Mouse (Mus musculus): ENCODE measurements around the gene Mrpl48.
A peak's percentile ranks its signal among the peaks of the same experiment; 100 is the strongest.

Gene Mrpl48

DNA sequence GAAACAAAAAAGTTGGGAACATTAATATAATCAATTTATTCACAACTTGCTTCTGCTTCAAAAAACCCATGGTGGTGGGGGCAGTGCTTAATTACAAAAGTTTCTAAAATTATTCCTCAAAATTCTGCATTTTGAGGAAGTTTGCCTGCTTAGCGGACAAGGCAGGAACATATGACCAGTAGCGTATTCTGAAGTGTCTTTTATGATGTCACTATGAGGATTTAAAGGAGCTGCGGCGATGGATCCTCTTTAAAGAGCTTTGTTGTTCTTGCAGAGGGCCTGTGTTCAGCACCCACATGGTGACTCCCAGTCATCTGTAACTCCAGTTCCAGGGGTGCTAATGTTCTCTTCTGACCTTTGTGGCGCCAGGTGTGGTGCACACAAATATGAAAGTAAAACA is 77.3 kb downstream of the Mrpl48 start:
- DNase-seq: no peak

GRCm38 (mm10) chr7:100524669-100525068 is 83.4 kb downstream of the Mrpl48 start:
- no peak for DNase-seq

DNA sequence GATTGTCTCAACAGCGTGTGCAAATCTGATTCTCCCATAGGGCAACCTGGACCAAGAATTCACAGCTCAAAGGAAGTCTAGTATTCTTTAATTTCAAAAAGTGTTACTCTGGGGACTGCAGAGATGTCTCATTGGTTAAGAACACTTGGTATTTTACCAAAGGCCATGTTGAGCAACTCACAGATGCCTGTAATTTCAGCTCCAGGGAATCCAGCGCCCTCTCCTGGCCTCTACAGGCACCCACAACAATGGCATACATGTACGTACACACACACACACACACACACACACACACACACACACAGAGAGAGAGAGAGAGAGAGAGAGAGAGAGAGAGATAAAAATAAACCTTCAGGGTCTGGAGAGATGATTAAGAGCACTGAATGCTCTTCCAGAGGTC is 85.9 kb downstream of the Mrpl48 start:
- DNase-seq: no peak

GRCm38 (mm10) chr7:100520663-100521285 is 87.3 kb downstream of the Mrpl48 start:
- peak; percentile 86 for DNase-seq

- DNase-seq: no peak
Observed at GRCm38 (mm10) chr7:100520204-100520603, 87.9 kb downstream of the Mrpl48 start.

GRCm38 (mm10) chr7:100514573-100514972 is 93.5 kb downstream of the Mrpl48 start, which contains the start of gene Dnajb13:
Gene Dnajb13, minus strand, starts transcription at chr7:100514960.
- peak; percentile 47 for DNase-seq

GRCm38 (mm10) chr7:100511602-100512001 is 96.5 kb downstream of the Mrpl48 start:
- DNase-seq: no peak

DNA sequence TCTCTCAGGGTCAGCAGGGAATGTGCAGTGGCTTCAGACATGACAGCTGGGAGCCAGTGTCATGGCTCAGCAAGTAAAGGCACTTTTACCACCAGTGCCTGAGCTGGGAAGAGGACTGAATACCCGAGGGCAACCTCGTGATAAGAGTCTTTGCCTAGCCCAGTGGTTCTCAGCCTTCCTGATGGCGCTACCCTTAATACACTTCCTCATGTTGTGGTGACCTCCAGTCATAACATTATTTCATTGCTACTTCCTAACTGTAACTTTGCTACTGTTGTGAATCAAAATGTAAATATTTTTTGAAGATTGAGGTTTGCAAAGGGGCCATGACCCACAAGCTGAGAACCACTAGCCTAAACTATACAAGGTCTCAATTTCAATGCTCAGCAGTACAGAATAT is 99.4 kb downstream of the Mrpl48 start:
- DNase-seq: no peak

GRCm38 (mm10) chr7:100506494-100506893 is 101.6 kb downstream of the Mrpl48 start:
- DNase-seq: no peak

DNA sequence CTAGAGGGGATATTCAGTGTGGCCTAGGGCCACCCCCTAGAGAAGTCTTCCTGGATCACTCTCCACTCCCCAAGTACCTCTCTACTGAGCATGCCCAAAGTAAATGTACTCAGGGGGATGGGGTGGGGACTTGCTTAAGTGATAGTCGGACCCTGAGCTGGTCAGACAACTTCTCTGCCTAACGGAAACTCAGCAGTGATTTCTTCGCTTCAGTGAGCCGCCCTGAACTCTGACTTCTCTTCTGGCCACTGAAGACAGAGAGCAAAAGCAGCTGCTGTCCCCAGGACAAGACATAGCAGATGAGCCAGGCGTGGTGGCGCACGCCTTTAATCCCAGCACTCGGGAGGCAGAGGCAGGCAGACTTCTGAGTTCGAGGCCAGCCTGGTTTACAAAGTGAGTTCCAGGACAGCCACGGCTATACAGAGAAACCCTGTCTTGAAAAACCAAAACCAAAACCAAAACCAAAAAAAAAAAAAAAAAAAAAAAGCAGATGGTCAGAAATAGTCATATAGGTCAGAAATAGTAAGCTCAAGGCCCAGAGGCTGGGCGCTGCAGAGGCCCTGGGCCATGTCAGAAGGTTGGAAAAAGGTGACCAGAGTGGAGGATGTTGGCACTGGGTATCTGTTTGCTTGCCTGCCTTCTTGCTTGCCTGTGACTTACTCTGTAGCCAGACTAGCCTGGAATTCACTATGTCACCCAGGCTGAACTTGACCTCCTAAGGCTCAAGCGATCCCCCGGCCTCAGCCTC is 103.2 kb downstream of the Mrpl48 start:
- DNase-seq: no peak

GRCm38 (mm10) chr7:100503076-100503475 is 105.0 kb downstream of the Mrpl48 start:
- no peak for DNase-seq

DNA sequence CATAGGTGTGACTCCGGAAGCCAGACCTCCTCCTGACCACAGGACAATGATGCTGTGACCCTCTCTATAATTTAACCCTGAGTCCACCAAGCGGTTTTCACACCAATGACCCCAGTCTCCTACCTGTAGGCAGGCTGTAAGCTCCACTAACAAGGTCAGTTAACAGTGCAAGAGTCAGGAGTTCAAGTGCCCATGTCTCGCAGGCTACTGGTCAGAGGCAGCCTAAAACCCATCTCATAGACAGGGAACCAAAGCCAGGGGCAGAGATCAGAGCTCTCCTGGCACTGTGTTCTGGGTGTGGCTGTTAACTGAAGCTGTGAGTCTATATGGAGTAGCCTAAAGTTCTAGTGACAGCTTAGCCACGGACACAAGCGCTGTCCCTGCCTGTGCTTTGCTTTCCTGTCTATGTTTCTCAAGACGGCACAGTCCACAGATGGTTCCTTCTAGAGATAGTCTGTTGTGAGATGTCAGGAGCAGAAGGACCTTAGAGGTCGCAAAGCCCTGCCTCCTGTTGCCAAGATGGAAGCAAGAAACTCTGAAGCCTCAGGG is 105.7 kb downstream of the Mrpl48 start:
- DNase-seq: no peak

GRCm38 (mm10) chr7:100501844-100502373 is 106.2 kb downstream of the Mrpl48 start:
- no peak for DNase-seq

GRCm38 (mm10) chr7:100501027-100501843 is 106.9 kb downstream of the Mrpl48 start:
- DNase-seq: no peak

DNA sequence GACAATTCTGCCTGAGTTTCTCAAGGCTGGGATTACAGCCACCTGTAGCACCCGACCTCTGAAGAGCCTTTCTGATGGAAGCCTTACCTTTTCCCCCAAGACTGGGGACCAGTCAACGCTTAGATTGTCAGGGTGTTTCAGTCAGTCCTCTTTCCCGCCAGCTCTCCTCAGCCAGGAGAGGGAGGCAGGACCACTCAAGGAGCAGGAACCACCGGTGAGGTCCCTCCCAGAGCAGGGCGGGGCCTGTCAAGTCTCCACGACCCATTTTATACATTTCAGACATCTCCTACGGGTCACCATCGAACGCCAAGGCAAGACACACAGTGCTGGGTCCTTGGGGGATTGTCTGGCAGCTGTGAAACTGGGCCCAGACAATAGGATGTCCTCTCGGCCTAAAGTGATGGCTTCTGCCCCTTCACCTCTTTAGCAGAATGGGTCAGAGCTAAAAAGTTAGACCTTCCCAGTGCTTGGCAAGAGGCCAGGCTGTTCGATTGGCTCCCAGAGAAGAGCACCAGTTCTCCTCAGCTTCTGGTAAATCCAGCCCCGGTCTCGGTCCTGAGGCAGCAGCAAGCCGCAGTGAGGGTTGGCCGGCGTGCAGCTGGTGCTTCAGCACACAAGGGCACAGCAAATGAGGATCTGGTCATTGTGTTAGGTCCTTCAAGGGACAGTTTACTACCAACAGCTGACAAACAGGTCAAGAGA is 107.7 kb downstream of the Mrpl48 start:
- no peak for DNase-seq

- DNase-seq: no peak
Observed at GRCm38 (mm10) chr7:100499465-100499864, 108.6 kb downstream of the Mrpl48 start.

- DNase-seq: no peak
Observed at GRCm38 (mm10) chr7:100497982-100498381, 110.1 kb downstream of the Mrpl48 start.

DNA sequence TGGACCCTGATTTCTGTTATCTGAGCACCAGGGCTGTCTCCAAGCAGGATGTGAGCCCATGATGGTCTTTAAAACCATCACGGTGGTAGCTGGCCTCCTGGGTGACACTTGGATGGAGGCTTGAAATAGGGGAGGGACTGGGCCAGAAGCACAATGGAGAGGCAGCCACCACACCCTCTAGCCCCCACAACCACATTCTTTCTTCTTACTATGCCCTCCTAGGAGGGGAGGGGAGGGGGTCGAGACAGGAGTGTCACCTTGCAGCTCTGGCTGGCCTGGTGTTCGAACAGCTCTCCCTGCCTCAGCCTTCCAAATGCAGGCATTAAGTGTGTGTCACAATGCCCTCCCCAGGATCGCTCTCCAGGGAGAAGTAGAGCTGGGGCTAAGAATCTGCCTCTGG is 110.7 kb downstream of the Mrpl48 start:
- DNase-seq: no peak

DNA sequence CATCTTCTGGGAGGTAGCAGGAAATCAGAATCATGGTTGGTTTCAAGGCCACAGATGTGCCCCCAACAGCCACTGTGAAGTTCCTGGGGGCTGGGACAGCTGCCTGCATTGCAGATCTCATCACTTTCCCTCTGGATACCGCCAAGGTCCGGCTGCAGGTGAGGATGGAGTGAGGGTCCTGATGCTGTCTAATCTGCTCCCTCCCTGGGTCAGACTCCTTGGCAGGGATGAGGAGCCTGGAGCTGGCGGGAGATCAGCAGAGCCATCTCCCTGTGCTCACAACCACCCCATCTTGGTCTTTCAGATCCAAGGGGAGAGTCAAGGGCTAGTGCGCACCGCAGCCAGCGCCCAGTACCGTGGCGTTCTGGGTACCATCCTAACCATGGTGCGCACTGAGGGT is 111.3 kb downstream of the Mrpl48 start:
- DNase-seq: no peak

- DNase-seq: no peak
Observed at GRCm38 (mm10) chr7:100496371-100496770, 111.7 kb downstream of the Mrpl48 start.

All from embryo, embryonic 11 days (tissue).